Mouse (Mus musculus) limb, embryonic 13.5 days (tissue): ENCODE measurements at regions not wholly inside any gene's neighbourhood (a gene's known extent, or its start where the extent isn't known, plus 50 kb on each side); places are given as distances from the start of the nearest gene placed in this dataset.

Experiments
- ATAC-seq: fragments of 200-750 bp; cut with Nextera tagmentation; 2 replicates; pipeline ENCODE4 v1.8.0; 2017; ENCODE audit warnings: low read depth, moderate number of reproducible peaks, moderate TSS enrichment; ENCODE audit not compliant: low FRiP score
- H3K27ac ChIP-seq: fragments of 300-500 bp; sonication (generic); 2 replicates; pipeline ENCODE4 v1.5.1; 2015; ENCODE audit warnings: inconsistent platforms, mild to moderate bottlenecking, moderate library complexity
- H3K27me3 ChIP-seq: fragments of 300-500 bp; sonication (generic); 2 replicates; pipeline ENCODE4 v1.6.1; 2015; ENCODE audit warnings: mild to moderate bottlenecking, inconsistent platforms
- H3K36me3 ChIP-seq: fragments of 300-500 bp; sonication (generic); 2 replicates; pipeline ENCODE4 v1.6.1; 2015; ENCODE audit warnings: inconsistent platforms, mild to moderate bottlenecking, moderate library complexity
- H3K4me1 ChIP-seq: fragments of 300-500 bp; sonication (generic); 2 replicates; pipeline ENCODE4 v1.6.1; 2015; ENCODE audit warnings: inconsistent platforms
- H3K4me2 ChIP-seq: fragments of 300-500 bp; sonication (generic); replicated peaks from 2 replicates; pipeline ENCODE4 v1.6.1; 2015; ENCODE audit warnings: inconsistent platforms, mild to moderate bottlenecking, moderate library complexity
- H3K4me3 ChIP-seq: fragments of 300-500 bp; sonication (generic); 2 replicates; pipeline ENCODE4 v1.5.1; 2015; ENCODE audit warnings: moderate library complexity, mild to moderate bottlenecking, inconsistent platforms
- H3K9ac ChIP-seq: fragments of 300-500 bp; sonication (generic); 2 replicates; pipeline ENCODE4 v1.6.1; 2015; ENCODE audit warnings: mild to moderate bottlenecking, inconsistent platforms
- H3K9me3 ChIP-seq: fragments of 300-500 bp; sonication (generic); 2 replicates; pipeline ENCODE4 v1.6.1; 2016; ENCODE audit warnings: inconsistent platforms
- WGBS: fragments of 180-500 bp; shearing (Covaris S2); methylation state at CpG from one replicate; pipeline ENCODE4 v1.1.7; 2015; 5-methylcytosine and 5-hydroxymethylcytosine counted together

GRCm38 (mm10) chr13:37586511-37586910, 191.7 kb upstream of the Rreb1 start:
- no peak overlapping the region for H3K4me2 ChIP-seq
- no peaks in the 10 kb centered on the region for H3K27me3 ChIP-seq
- no peak overlapping the region for H3K27ac ChIP-seq
- WGBS = 41% methylated on average over 4 of the region's 4 CpGs
- H3K9me3 ChIP-seq = no peaks in the 10 kb centered on the region
- H3K4me3 ChIP-seq = no peak overlapping the region
- H3K9ac ChIP-seq = no peak overlapping the region
- no peaks in the 10 kb centered on the region for H3K36me3 ChIP-seq
- no peak for ATAC-seq
- H3K4me1 ChIP-seq = no peaks in the 10 kb centered on the region

DNA sequence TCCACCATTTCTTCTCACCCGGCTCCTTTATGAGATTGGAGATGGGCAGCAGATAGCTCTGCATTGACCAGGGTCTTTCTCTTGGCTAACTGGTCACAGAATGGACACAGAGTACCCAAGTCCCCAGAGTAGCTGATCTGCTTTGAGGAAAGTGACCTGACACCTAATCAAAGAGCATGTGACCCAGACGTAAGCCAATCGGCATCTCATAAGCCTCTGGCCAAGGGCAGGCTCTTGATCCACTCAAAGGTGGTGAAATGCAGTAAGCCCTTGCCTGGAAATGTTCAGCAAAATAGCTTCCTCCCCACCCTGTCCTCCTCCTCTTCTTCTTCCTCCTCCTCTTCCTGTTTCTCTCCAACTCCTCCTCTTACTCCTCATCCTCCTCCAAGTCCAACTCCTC, 190.3 kb upstream of the Rreb1 start:
- Histone ChIP-seq H3K9me3 (no peaks in the 10 kb centered on the region), H3K27me3 (no peaks in the 10 kb centered on the region), H3K4me3 (no peak overlapping the region), H3K36me3 (no peaks in the 10 kb centered on the region), H3K4me2 (no peak overlapping the region), H3K9ac (no peak overlapping the region), H3K4me1 (no peaks in the 10 kb centered on the region), H3K27ac (no peak overlapping the region)
- WGBS = 84% methylated on average over 3 of the region's 3 CpGs
- ATAC-seq = no peak

DNA sequence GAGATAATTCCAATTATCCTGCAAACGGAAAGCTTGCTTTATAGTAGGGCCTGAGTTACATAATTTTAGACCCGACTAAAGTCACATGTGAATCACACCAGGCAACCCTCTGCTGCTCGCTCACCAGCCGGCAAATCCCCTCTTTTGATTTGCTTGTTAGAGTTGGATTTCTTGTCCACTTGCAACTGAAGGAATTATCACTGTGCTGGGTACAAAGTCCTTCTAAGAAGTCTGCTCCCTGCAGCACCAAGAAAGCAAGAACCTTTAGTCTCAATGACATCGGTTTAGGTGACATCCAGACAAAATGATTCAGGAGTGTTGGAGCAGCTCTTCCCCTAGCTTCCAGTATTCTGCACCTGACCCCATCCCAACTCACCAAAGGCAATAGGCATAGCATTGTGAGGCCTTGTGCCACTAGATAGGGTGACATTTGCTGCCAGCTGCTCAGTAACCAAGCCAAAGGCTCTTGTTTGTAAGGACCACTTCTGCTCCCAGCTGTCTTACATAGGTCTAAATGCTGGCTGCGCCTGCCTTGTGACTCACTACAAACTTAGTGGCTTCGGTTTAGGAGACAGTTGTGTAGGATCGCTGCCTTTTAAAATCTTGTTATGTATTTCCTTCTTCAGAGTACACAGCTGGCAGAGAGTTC, 189.5 kb upstream of the Rreb1 start:
- 82% methylated on average over 8 of the region's 8 CpGs for WGBS
- Histone ChIP-seq H3K27me3 (no peaks in the 10 kb centered on the region), H3K9ac (no peak overlapping the region), H3K4me2 (no peak overlapping the region), H3K27ac (no peak overlapping the region), H3K36me3 (no peaks in the 10 kb centered on the region), H3K9me3 (no peaks in the 10 kb centered on the region), H3K4me1 (no peaks in the 10 kb centered on the region), H3K4me3 (no peak overlapping the region)
- ATAC-seq = no peak

GRCm38 (mm10) chr13:37592149-37592548, 186.1 kb upstream of the Rreb1 start:
- ATAC-seq = no peak

DNA sequence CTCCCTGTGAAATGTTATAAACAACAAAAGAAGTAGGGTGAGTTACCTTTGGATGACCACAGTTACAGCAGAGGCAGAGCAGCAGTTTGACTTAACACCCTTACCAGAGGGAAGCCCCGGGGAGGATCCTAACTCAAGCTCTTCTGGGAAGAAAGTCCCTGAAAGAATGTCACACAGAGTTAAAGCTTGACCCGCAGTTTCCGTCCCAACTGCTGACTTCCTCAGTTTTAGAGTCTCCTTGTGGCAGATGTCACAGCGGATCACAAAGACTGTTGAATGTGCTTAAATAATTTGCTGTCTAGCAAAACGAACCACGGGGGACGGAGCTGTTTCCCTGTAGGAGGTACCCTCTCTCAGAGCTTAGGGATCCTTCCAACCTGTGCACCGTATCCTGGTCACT, 183.0 kb upstream of the Rreb1 start:
- no peak overlapping the region for H3K4me3 ChIP-seq
- H3K27me3 ChIP-seq = no peaks in the 10 kb centered on the region
- no peaks in the 10 kb centered on the region for H3K9me3 ChIP-seq
- no peak overlapping the region for H3K27ac ChIP-seq
- H3K4me1 ChIP-seq = no peaks in the 10 kb centered on the region; the same call in 1 of the 2 replicates
- no peak overlapping the region for H3K9ac ChIP-seq
- no peaks in the 10 kb centered on the region for H3K36me3 ChIP-seq
- H3K4me2 ChIP-seq = no peak overlapping the region
- no peak for ATAC-seq
- 28% methylated on average over 8 of the region's 8 CpGs for WGBS

More at GRCm38 (mm10) chr13:37592149-37592548, 186.1 kb upstream of the Rreb1 start:
- Histone ChIP-seq H3K36me3 (no peaks in the 10 kb centered on the region), H3K27ac (no peak overlapping the region), H3K4me1 (no peaks in the 10 kb centered on the region), H3K9ac (no peak overlapping the region), H3K9me3 (no peaks in the 10 kb centered on the region), H3K4me3 (no peak overlapping the region), H3K27me3 (no peaks in the 10 kb centered on the region), H3K4me2 (no peak overlapping the region)
- 72% methylated on average over 5 of the region's 5 CpGs for WGBS

GRCm38 (mm10) chr13:37597575-37597974, 180.6 kb upstream of the Rreb1 start:
- no peak overlapping the region for H3K4me2 ChIP-seq
- no peak overlapping the region for H3K9ac ChIP-seq
- no peaks in the 10 kb centered on the region for H3K27me3 ChIP-seq
- no peaks in the 10 kb centered on the region for H3K9me3 ChIP-seq
- no peaks in the 10 kb centered on the region for H3K36me3 ChIP-seq
- no peak for ATAC-seq
- H3K4me3 ChIP-seq = no peak overlapping the region
- no peak overlapping the region for H3K27ac ChIP-seq
- WGBS = 52% methylated on average over 8 of the region's 8 CpGs
- no peaks in the 10 kb centered on the region; the same call in 1 of the 2 replicates for H3K4me1 ChIP-seq

GRCm38 (mm10) chr13:37598165-37598775, 179.9 kb upstream of the Rreb1 start:
- Histone ChIP-seq H3K4me2 (no peak overlapping the region), H3K27ac (no peak overlapping the region), H3K27me3 (no peaks in the 10 kb centered on the region), H3K4me3 (no peak overlapping the region), H3K4me1 (no peaks in the 10 kb centered on the region; the same call in 1 of the 2 replicates), H3K36me3 (no peaks in the 10 kb centered on the region), H3K9me3 (no peaks in the 10 kb centered on the region), H3K9ac (no peak overlapping the region)
- 82% methylated on average over 10 of the region's 10 CpGs for WGBS
- ATAC-seq = no peak

DNA sequence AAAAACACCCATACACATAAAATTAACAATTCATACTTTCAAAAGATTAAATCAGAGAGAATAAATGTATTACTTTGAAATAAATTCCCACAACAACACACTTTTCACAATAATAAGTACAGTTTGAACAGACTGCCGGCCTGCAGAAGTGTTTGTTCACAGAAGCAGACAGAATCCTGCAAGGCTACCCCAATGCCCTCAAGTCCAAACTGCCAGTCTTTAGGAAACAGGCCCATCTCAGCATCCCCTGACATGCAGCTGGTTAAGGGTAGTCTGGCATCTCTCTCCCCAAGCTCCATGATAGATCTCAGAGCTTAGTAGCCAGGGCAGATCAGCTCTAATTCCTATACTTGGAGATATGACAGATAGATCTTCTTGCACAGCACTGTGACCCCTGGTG, 178.5 kb upstream of the Rreb1 start:
- H3K9me3 ChIP-seq = no peaks in the 10 kb centered on the region
- H3K27ac ChIP-seq = no peak overlapping the region
- H3K4me3 ChIP-seq = no peak overlapping the region
- H3K4me2 ChIP-seq = no peak overlapping the region
- H3K9ac ChIP-seq = no peak overlapping the region
- H3K27me3 ChIP-seq = no peaks in the 10 kb centered on the region
- 88% methylated on average over 1 of the region's 1 CpGs for WGBS
- no peaks in the 10 kb centered on the region for H3K36me3 ChIP-seq
- no peaks in the 10 kb centered on the region; the same call in 1 of the 2 replicates for H3K4me1 ChIP-seq
- ATAC-seq = no peak

GRCm38 (mm10) chr13:37600172-37600571, 178.0 kb upstream of the Rreb1 start:
- no peaks in the 10 kb centered on the region; the same call in 1 of the 2 replicates for H3K4me1 ChIP-seq
- no peak overlapping the region for H3K4me2 ChIP-seq
- H3K36me3 ChIP-seq = no peaks in the 10 kb centered on the region
- no peaks in the 10 kb centered on the region for H3K9me3 ChIP-seq
- no peak overlapping the region for H3K9ac ChIP-seq
- no peaks in the 10 kb centered on the region for H3K27me3 ChIP-seq
- H3K4me3 ChIP-seq = no peak overlapping the region
- H3K27ac ChIP-seq = no peak overlapping the region
- ATAC-seq = no peak
- WGBS = 90% methylated on average over 9 of the region's 9 CpGs

GRCm38 (mm10) chr13:37601068-37601467, 177.1 kb upstream of the Rreb1 start:
- no peak for ATAC-seq
- H3K4me3 ChIP-seq = no peak overlapping the region
- 80% methylated on average over 7 of the region's 7 CpGs for WGBS
- H3K27ac ChIP-seq = no peak overlapping the region
- H3K4me2 ChIP-seq = no peak overlapping the region
- no peaks in the 10 kb centered on the region; the same call in 1 of the 2 replicates for H3K4me1 ChIP-seq
- no peaks in the 10 kb centered on the region for H3K9me3 ChIP-seq
- no peak overlapping the region for H3K9ac ChIP-seq
- no peaks in the 10 kb centered on the region for H3K27me3 ChIP-seq
- H3K36me3 ChIP-seq = no peaks in the 10 kb centered on the region

DNA sequence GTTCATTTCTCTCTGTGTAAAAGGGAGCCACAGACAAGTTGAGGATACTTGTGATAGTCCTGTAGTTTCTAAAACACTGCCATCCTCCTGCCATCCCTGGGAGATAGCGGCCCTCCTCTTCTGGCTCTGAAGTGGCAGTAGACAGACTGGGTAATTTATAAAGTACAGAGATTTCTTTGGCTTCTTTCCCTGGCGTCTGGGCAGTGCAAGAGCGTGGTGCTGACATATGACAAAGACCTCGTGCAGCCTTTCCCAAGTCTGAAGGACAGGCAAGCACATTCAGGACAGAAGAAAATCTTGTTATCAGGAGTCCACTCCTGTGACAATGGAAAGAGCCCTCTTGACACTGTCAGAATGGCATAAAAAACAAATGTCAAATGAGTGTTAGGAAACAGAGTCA, 175.9 kb upstream of the Rreb1 start:
- Histone ChIP-seq H3K27me3 (no peaks in the 10 kb centered on the region), H3K4me1 (no peaks in the 10 kb centered on the region; the same call in 1 of the 2 replicates), H3K27ac (no peak overlapping the region), H3K4me3 (no peak overlapping the region), H3K9me3 (no peaks in the 10 kb centered on the region), H3K4me2 (no peak overlapping the region), H3K36me3 (no peaks in the 10 kb centered on the region), H3K9ac (no peak overlapping the region)
- ATAC-seq = no peak
- 69% methylated on average over 4 of the region's 4 CpGs for WGBS

GRCm38 (mm10) chr13:37603226-37603994, 174.8 kb upstream of the Rreb1 start:
- no peak overlapping the region for H3K4me3 ChIP-seq
- no peak for ATAC-seq
- no peaks in the 10 kb centered on the region for H3K9me3 ChIP-seq
- no peaks in the 10 kb centered on the region for H3K36me3 ChIP-seq
- H3K4me2 ChIP-seq = no peak overlapping the region
- H3K27me3 ChIP-seq = no peaks in the 10 kb centered on the region
- WGBS = 61% methylated on average over 8 of the region's 8 CpGs
- H3K27ac ChIP-seq = no peak overlapping the region
- H3K4me1 ChIP-seq = no peaks in the 10 kb centered on the region
- H3K9ac ChIP-seq = no peak overlapping the region
